Mouse (Mus musculus) layer of hippocampus, adult 9-10 months (tissue): Measurements from ENCODE around the gene Tdrd1.

ENCODE experiments used
- DNase-seq: peaks from one replicate; pipeline ENCODE4 v3.0.0; 2022; ENCODE audit warnings: low spot score

Tdrd1 gene

GRCm38 (mm10) chr19:56913761-56914160 is 87.8 kb downstream of the Tdrd1 start:
- no peak for DNase-seq

- DNase-seq, result no peak
These were observed 88.6 kb downstream of the Tdrd1 start for GRCm38 (mm10) chr19:56914658-56915057.

GRCm38 (mm10) chr19:56915084-56915483 is 89.1 kb downstream of the Tdrd1 start:
- no peak for DNase-seq
